Mouse (Mus musculus): Measurements from ENCODE around the gene Pdcl2. TPM values are rescaled to one million over a fixed set of nuclear protein-coding genes. Genes with fewer than 3 reads are reported as not detected.

Gene Pdcl2
- polyA plus RNA-seq, 1 experiment: 0.08 TPM

DNA sequence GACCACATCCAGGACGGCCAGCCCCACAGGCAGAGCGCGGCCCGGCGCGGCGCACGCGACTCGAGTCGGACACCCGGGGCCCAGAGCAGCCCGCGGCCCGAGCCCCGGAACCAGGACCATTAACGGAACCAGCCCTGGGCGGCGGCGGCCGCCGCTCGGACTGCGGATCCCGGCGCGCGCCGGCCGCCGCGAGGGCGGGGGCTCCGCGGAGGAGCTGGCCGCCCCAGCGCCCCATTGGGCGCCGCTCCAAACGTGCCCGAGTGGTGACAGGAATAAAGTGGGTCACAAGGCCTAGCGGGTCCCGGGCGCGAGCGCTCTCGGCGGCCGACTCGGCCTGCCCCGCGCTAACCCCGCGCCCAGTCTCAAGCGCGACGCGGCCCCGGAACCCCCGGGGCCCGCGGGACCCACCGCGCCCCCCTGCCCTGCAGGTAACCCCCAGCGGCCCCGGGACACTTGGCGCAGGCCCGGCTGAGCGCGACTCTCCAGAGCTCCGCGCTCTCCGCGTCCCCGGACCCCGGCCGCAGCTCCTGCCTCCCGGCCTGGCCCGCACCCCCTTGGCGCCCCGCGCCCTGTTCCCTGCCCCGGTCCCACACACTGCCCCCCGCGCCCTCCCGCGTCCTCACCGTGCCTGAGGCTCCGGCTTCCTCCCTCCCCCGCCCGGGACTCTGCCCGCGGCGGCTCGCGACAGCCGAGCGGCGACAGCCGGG is 27.1 kb downstream of the Pdcl2 start:
- no peak for TF ChIP-seq POLR2A (IDR thresholded peaks at IDR 0.05; ENCODE audit: low read depth, low read length)
- TF ChIP-seq CTCF (conservative IDR thresholded peaks at IDR 0.05; ENCODE audit: insufficient read depth, insufficient read length, low read depth, low read length): no peak
- peak; percentile 91 for DNase-seq
- WGBS: 1% methylated on average over 98 of the region's 100 CpGs

DNA sequence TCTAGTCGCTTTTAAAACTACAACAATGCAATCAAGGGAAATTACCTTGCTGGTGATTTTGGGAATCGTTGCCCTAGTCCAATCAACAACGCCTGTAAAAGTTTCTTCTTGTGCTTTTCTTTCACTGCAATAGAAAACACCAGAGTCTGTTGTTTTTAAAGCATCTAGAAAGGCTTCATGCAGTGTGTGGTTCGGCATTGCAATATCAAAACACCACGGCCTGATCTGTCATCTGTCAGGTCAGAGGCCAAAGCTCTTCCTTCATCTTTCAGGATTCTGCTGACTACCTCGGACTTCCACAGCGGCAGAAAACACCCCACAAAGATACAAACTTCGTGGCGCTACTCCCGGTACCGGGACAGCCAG is 27.6 kb downstream of the Pdcl2 start:
- H3K4me1 ChIP-seq (ENCODE audit: control insufficient read depth, insufficient read depth, low read length): peaks cover 4% of the 10 kb centered on the region; the same call in 1 of the 2 replicates
- TF ChIP-seq POLR2A (IDR thresholded peaks at IDR 0.05; ENCODE audit: low read depth, low read length) (no peak), CTCF (conservative IDR thresholded peaks at IDR 0.05; ENCODE audit: insufficient read depth, insufficient read length, low read depth, low read length) (no peak)
- peak overlapping the region; percentile 89 for H3K27ac ChIP-seq (ENCODE audit: insufficient read depth, low read depth, low read length)
- DNase-seq: no peak
- WGBS: 5% methylated on average over 11 of the region's 11 CpGs
- no peaks in the 10 kb centered on the region for H3K36me3 ChIP-seq (ENCODE audit: control insufficient read depth, insufficient read depth, low read length)
- peak overlapping the region; percentile 89 for H3K4me3 ChIP-seq (ENCODE audit: insufficient read depth, low read depth, low read length)
- H3K27me3 ChIP-seq (replicated peaks; ENCODE audit: control insufficient read depth, insufficient read depth, low read length): no peaks in the 10 kb centered on the region

More for the DNA sequence above, 27.1 kb downstream of the Pdcl2 start:
- H3K4me3 ChIP-seq (ENCODE audit: insufficient read depth, low read depth, low read length): peak overlapping the region; percentile 89
- peak overlapping the region; percentile 89 for H3K27ac ChIP-seq (ENCODE audit: insufficient read depth, low read depth, low read length)
- no peaks in the 10 kb centered on the region for H3K27me3 ChIP-seq (replicated peaks; ENCODE audit: control insufficient read depth, insufficient read depth, low read length)
- peaks cover 4% of the 10 kb centered on the region; the same call in 1 of the 2 replicates for H3K4me1 ChIP-seq (ENCODE audit: control insufficient read depth, insufficient read depth, low read length)
- no peaks in the 10 kb centered on the region for H3K36me3 ChIP-seq (ENCODE audit: control insufficient read depth, insufficient read depth, low read length)

DNA sequence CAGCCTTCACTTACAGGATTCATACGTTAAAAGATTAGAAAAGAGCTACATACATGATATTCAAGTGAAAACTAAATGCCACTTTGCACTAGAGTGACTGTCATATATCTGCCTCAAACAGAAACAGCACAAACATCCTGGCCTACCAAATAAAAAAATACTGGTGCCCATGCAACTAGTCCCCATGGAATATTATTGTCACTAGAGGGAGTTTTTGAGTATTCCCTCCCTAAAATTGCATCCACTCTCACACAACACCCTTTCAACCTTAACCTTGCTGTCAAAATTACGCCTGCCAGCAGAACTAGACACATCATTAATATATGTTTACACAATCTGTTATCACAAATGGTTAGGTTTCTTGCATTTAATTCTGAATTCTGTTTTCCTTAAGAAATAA is 28.9 kb downstream of the Pdcl2 start:
- H3K27ac ChIP-seq (ENCODE audit: insufficient read depth, low read depth, low read length): no peak overlapping the region
- no peak overlapping the region for H3K4me3 ChIP-seq (ENCODE audit: insufficient read depth, low read depth, low read length)
- DNase-seq: no peak
- H3K36me3 ChIP-seq (ENCODE audit: control insufficient read depth, insufficient read depth, low read length): no peaks in the 10 kb centered on the region
- WGBS: 90% methylated on average over 2 of the region's 2 CpGs
- H3K27me3 ChIP-seq (replicated peaks; ENCODE audit: control insufficient read depth, insufficient read depth, low read length): no peaks in the 10 kb centered on the region
- peaks cover 4% of the 10 kb centered on the region; the same call in 1 of the 2 replicates for H3K4me1 ChIP-seq (ENCODE audit: control insufficient read depth, insufficient read depth, low read length)
- no peak for TF ChIP-seq POLR2A (IDR thresholded peaks at IDR 0.05; ENCODE audit: low read depth, low read length)
- TF ChIP-seq CTCF (conservative IDR thresholded peaks at IDR 0.05; ENCODE audit: insufficient read depth, insufficient read length, low read depth, low read length): no peak

DNA sequence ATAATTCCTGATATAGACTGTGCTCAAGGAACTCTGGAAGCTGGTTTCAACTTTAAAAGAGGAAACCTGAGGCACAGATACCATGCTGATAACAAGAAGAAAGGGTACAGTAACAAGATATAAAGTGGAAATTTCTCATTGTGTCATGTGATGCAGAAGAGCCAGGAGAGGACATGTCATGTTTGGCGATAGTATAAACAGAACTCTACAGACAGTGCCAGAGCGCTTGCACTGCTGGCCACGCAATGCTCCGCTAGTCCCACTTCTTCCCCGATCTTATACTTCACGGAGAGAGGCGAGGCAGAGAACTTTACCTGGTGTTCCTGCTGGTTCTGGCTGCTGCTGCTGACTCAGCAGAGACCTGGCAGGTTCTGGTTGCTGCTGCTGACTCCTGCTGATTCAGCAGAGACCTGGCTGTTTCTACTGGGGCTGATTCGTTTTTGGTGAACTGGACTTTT is 41.7 kb downstream of the Pdcl2 start:
- no peaks in the 10 kb centered on the region for H3K27me3 ChIP-seq (replicated peaks; ENCODE audit: control insufficient read depth, insufficient read depth, low read length)
- H3K4me1 ChIP-seq (ENCODE audit: control insufficient read depth, insufficient read depth, low read length): peaks cover 8% of the 10 kb centered on the region; the same call in 1 of the 2 replicates
- H3K36me3 ChIP-seq (ENCODE audit: control insufficient read depth, insufficient read depth, low read length): no peaks in the 10 kb centered on the region
- TF ChIP-seq POLR2A (IDR thresholded peaks at IDR 0.05; ENCODE audit: low read depth, low read length) (no peak), CTCF (conservative IDR thresholded peaks at IDR 0.05; ENCODE audit: insufficient read depth, insufficient read length, low read depth, low read length) (no peak)
- peak; percentile 82 for DNase-seq
- WGBS: 38% methylated on average over 8 of the region's 8 CpGs
- H3K4me3 ChIP-seq (ENCODE audit: insufficient read depth, low read depth, low read length): no peak overlapping the region
- no peak overlapping the region; the same call in 1 of the 2 replicates for H3K27ac ChIP-seq (ENCODE audit: insufficient read depth, low read depth, low read length)

DNA sequence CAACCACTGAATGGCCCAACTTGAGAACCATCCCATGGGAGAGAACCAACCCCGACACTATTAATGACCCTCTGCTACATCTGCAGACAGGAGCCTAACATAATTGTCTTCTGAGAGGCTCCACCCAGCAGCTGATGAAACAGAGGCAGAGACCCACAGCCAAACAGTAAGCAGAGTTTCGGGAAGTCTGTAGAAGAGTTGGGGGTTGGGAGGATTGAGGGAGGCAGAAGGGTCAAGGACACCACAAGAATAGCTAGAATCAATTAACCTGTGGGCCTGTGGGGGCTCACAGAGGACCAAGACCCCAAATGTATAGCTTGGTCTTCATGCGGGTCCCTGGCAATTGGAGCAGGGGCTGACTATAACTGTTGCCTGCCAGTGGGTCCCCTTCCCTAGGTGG is 42.7 kb downstream of the Pdcl2 start:
- H3K27me3 ChIP-seq (replicated peaks; ENCODE audit: control insufficient read depth, insufficient read depth, low read length): no peaks in the 10 kb centered on the region
- no peaks in the 10 kb centered on the region for H3K36me3 ChIP-seq (ENCODE audit: control insufficient read depth, insufficient read depth, low read length)
- no peak for TF ChIP-seq CTCF (conservative IDR thresholded peaks at IDR 0.05; ENCODE audit: insufficient read depth, insufficient read length, low read depth, low read length)
- H3K27ac ChIP-seq (ENCODE audit: insufficient read depth, low read depth, low read length): no peak overlapping the region
- 98% methylated on average over 3 of the region's 3 CpGs for WGBS
- DNase-seq: no peak
- peaks cover 8% of the 10 kb centered on the region; the same call in 1 of the 2 replicates for H3K4me1 ChIP-seq (ENCODE audit: control insufficient read depth, insufficient read depth, low read length)
- no peak overlapping the region for H3K4me3 ChIP-seq (ENCODE audit: insufficient read depth, low read depth, low read length)

DNA sequence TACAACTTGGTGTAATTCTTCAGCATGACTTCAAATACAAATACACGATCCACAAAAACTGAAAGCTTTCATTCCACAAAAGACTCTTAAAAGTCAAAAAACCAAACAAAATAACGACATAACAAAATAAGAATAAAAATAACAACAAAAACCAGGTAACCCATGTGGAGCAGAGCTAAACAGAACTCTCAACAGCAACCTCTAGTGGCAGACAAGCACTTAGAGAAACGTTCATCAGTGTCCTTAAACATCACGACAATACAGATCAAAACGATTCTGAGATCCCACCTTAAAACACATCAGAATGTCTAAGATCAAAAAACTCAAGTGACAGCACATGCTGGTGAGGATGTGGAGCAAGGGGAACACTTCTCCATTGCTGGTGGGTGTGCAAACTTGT is 43.9 kb downstream of the Pdcl2 start:
- 76% methylated on average over 5 of the region's 5 CpGs for WGBS
- H3K27me3 ChIP-seq (replicated peaks; ENCODE audit: control insufficient read depth, insufficient read depth, low read length): no peaks in the 10 kb centered on the region
- no peak overlapping the region for H3K27ac ChIP-seq (ENCODE audit: insufficient read depth, low read depth, low read length)
- no peak for DNase-seq
- peaks cover 8% of the 10 kb centered on the region; the same call in 1 of the 2 replicates for H3K4me1 ChIP-seq (ENCODE audit: control insufficient read depth, insufficient read depth, low read length)
- H3K36me3 ChIP-seq (ENCODE audit: control insufficient read depth, insufficient read depth, low read length): no peaks in the 10 kb centered on the region
- TF ChIP-seq POLR2A (IDR thresholded peaks at IDR 0.05; ENCODE audit: low read depth, low read length): no peak
- TF ChIP-seq CTCF (conservative IDR thresholded peaks at IDR 0.05; ENCODE audit: insufficient read depth, insufficient read length, low read depth, low read length): no peak
- H3K4me3 ChIP-seq (ENCODE audit: insufficient read depth, low read depth, low read length): no peak overlapping the region

DNA sequence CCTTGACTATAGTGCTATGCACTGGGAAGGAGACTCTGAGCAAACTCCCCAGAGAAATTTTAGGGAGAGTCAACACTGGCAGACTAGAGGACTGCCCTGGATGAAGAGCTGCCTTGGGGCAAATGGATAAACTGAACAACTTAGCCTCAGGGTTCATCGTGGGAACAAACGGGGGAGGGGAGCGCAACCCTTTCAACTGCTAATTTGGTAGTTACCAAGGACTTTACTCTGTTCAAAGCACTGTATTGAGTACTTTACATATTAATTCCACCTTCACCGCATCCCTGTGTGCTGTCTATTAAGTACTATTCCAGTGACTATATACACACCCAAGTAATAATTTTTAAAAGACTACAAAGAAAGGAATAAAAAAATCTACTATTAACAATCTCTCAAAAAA is 45.3 kb downstream of the Pdcl2 start:
- Histone ChIP-seq H3K4me3 (ENCODE audit: insufficient read depth, low read depth, low read length) (no peak overlapping the region), H3K4me1 (ENCODE audit: control insufficient read depth, insufficient read depth, low read length) (peaks cover 6% of the 10 kb centered on the region; the same call in 1 of the 2 replicates), H3K36me3 (ENCODE audit: control insufficient read depth, insufficient read depth, low read length) (no peaks in the 10 kb centered on the region), H3K27me3 (replicated peaks; ENCODE audit: control insufficient read depth, insufficient read depth, low read length) (no peaks in the 10 kb centered on the region), H3K27ac (ENCODE audit: insufficient read depth, low read depth, low read length) (no peak overlapping the region)
- 62% methylated on average over 4 of the region's 4 CpGs for WGBS
- no peak for DNase-seq
- TF ChIP-seq POLR2A (IDR thresholded peaks at IDR 0.05; ENCODE audit: low read depth, low read length) (no peak), CTCF (conservative IDR thresholded peaks at IDR 0.05; ENCODE audit: insufficient read depth, insufficient read length, low read depth, low read length) (no peak)

Measured in kidney, adult 2 months (tissue).